Mouse (Mus musculus) heart, embryonic 13.5 days (tissue): ENCODE measurements around the gene Tspan5. TPM values are rescaled to one million over a fixed set of nuclear protein-coding genes. Genes with fewer than 3 reads are reported as not detected.

Experiments
- ATAC-seq: fragments of 200-750 bp; cut with Nextera tagmentation; 2 replicates; pipeline ENCODE4 v1.8.0; 2017; ENCODE audit warnings: moderate TSS enrichment; ENCODE audit not compliant: insufficient number of reproducible peaks, low FRiP score, low TSS enrichment; ENCODE audit errors: extremely low read depth
- H3K27ac ChIP-seq: fragments of 300-500 bp; sonication (generic); replicated peaks from 2 replicates; pipeline ENCODE4 v1.5.1; 2015; ENCODE audit warnings: moderate library complexity, mild to moderate bottlenecking, inconsistent platforms
- H3K27me3 ChIP-seq: fragments of 300-500 bp; sonication (generic); replicated peaks from 2 replicates; pipeline ENCODE4 v1.6.1; 2015; ENCODE audit warnings: mild to moderate bottlenecking, inconsistent platforms
- H3K36me3 ChIP-seq: fragments of 300-500 bp; sonication (generic); 2 replicates; pipeline ENCODE4 v1.6.1; 2015; ENCODE audit warnings: mild to moderate bottlenecking, inconsistent platforms
- H3K4me1 ChIP-seq: fragments of 300-500 bp; sonication (generic); 2 replicates; pipeline ENCODE4 v1.6.1; 2015; ENCODE audit warnings: inconsistent platforms
- H3K4me2 ChIP-seq: fragments of 300-500 bp; sonication (generic); 2 replicates; pipeline ENCODE4 v1.6.1; 2015; ENCODE audit warnings: inconsistent platforms, mild to moderate bottlenecking, moderate library complexity
- H3K4me3 ChIP-seq: fragments of 300-500 bp; sonication (generic); 2 replicates; pipeline ENCODE4 v1.5.1; 2015; ENCODE audit warnings: moderate library complexity, mild to moderate bottlenecking, inconsistent platforms
- H3K9ac ChIP-seq: fragments of 300-500 bp; sonication (generic); 2 replicates; pipeline ENCODE4 v1.6.1; 2015; ENCODE audit warnings: inconsistent platforms, mild to moderate bottlenecking, moderate library complexity
- H3K9me3 ChIP-seq: fragments of 300-500 bp; sonication (generic); 2 replicates; pipeline ENCODE4 v1.6.1; 2016; ENCODE audit warnings: inconsistent platforms
- WGBS: fragments of 180-500 bp; shearing (Covaris S2); methylation state at CpG from one replicate; pipeline ENCODE4 v1.1.7; 2015; ENCODE audit warnings: mixed read lengths; 5-methylcytosine and 5-hydroxymethylcytosine counted together
- polyA plus RNA-seq: library from polyadenylated mRNA; unstranded; fragments of >200 nt; fragmentation: Nextera tagmentation; extraction: Ambion mirVana; gene quantifications from 2 replicates; pipeline ENCODE4 v1.2.1, GENCODE M21; 2015

The Tspan5 gene
- polyA plus RNA-seq, 1 experiment from 2014 or later: 16.2 TPM

- no peak overlapping the region for H3K4me2 ChIP-seq
- H3K4me3 ChIP-seq: no peak overlapping the region
- H3K9me3 ChIP-seq: no peaks in the 10 kb centered on the region
- no peak overlapping the region for H3K9ac ChIP-seq
- no peaks in the 10 kb centered on the region for H3K27me3 ChIP-seq
- H3K4me1 ChIP-seq: peaks cover 3% of the 10 kb centered on the region
- no peak overlapping the region for H3K27ac ChIP-seq
- H3K36me3 ChIP-seq: no peaks in the 10 kb centered on the region
- ATAC-seq: no peak
- WGBS: 86% methylated on average over 5 of the region's 5 CpGs
Measured at GRCm38 (mm10) chr3:138717040-138717439, 25.0 kb upstream of the Tspan5 start.

GRCm38 (mm10) chr3:138722152-138722551 is 19.8 kb upstream of the Tspan5 start:
- Histone ChIP-seq H3K4me2 (no peak overlapping the region), H3K4me3 (no peak overlapping the region), H3K9ac (no peak overlapping the region), H3K27me3 (no peaks in the 10 kb centered on the region), H3K9me3 (no peaks in the 10 kb centered on the region), H3K36me3 (no peaks in the 10 kb centered on the region), H3K27ac (no peak overlapping the region), H3K4me1 (peaks cover 6% of the 10 kb centered on the region)
- no peak for ATAC-seq
- 26% methylated on average over 5 of the region's 5 CpGs for WGBS

GRCm38 (mm10) chr3:138727571-138727970 is 14.4 kb upstream of the Tspan5 start:
- Histone ChIP-seq H3K27ac (no peak overlapping the region), H3K9me3 (no peaks in the 10 kb centered on the region), H3K27me3 (no peaks in the 10 kb centered on the region), H3K4me2 (no peak overlapping the region), H3K36me3 (no peaks in the 10 kb centered on the region), H3K9ac (no peak overlapping the region), H3K4me3 (no peak overlapping the region), H3K4me1 (0 out of 2 replicates have a peak, but pooled peaks cover 8% of the 10 kb centered on the region)
- 39% methylated on average over 8 of the region's 8 CpGs for WGBS
- ATAC-seq: no peak

- Histone ChIP-seq H3K4me1 (0 out of 2 replicates have a peak, but pooled peaks cover 8% of the 10 kb centered on the region), H3K9ac (no peak overlapping the region), H3K9me3 (no peaks in the 10 kb centered on the region), H3K4me3 (no peak overlapping the region), H3K4me2 (no peak overlapping the region), H3K27ac (no peak overlapping the region), H3K27me3 (no peaks in the 10 kb centered on the region), H3K36me3 (no peaks in the 10 kb centered on the region)
- WGBS: 69% methylated on average over 3 of the region's 3 CpGs
- ATAC-seq: no peak
Measured at GRCm38 (mm10) chr3:138728840-138729239, 13.2 kb upstream of the Tspan5 start.

- 69% methylated on average over 3 of the region's 3 CpGs for WGBS
- H3K27ac ChIP-seq: no peak overlapping the region
- H3K9me3 ChIP-seq: no peaks in the 10 kb centered on the region
- no peak overlapping the region for H3K4me2 ChIP-seq
- 0 out of 2 replicates have a peak, but pooled peaks cover 8% of the 10 kb centered on the region for H3K4me1 ChIP-seq
- no peak overlapping the region for H3K4me3 ChIP-seq
- no peaks in the 10 kb centered on the region for H3K36me3 ChIP-seq
- H3K27me3 ChIP-seq: no peaks in the 10 kb centered on the region
- no peak for ATAC-seq
- no peak overlapping the region for H3K9ac ChIP-seq
Measured at GRCm38 (mm10) chr3:138730812-138731211, 11.2 kb upstream of the Tspan5 start.

GRCm38 (mm10) chr3:138735760-138736159 is 6.2 kb upstream of the Tspan5 start:
- Histone ChIP-seq H3K4me1 (0 out of 2 replicates have a peak, but pooled peaks cover 5% of the 10 kb centered on the region), H3K4me2 (no peak overlapping the region), H3K27ac (no peak overlapping the region), H3K4me3 (no peak overlapping the region), H3K27me3 (peaks cover 13% of the 10 kb centered on the region), H3K9me3 (no peaks in the 10 kb centered on the region), H3K9ac (no peak overlapping the region), H3K36me3 (no peaks in the 10 kb centered on the region)
- 84% methylated on average over 5 of the region's 5 CpGs for WGBS
- ATAC-seq: no peak

- no peak for ATAC-seq
- H3K27ac ChIP-seq: no peak overlapping the region
- no peaks in the 10 kb centered on the region for H3K36me3 ChIP-seq
- peaks cover 19% of the 10 kb centered on the region for H3K4me1 ChIP-seq
- WGBS: 54% methylated on average over 4 of the region's 4 CpGs
- no peak overlapping the region for H3K4me2 ChIP-seq
- peaks cover 22% of the 10 kb centered on the region for H3K27me3 ChIP-seq
- H3K9ac ChIP-seq: no peak overlapping the region
- no peaks in the 10 kb centered on the region for H3K9me3 ChIP-seq
- H3K4me3 ChIP-seq: no peak overlapping the region
Measured at GRCm38 (mm10) chr3:138739150-138739700, 2.8 kb upstream of the Tspan5 start.

GRCm38 (mm10) chr3:138740291-138740690 is 1.7 kb upstream of the Tspan5 start:
- no peak overlapping the region for H3K4me2 ChIP-seq
- no peak overlapping the region for H3K27ac ChIP-seq
- no peak overlapping the region for H3K9ac ChIP-seq
- no peak for ATAC-seq
- H3K27me3 ChIP-seq: peaks cover 24% of the 10 kb centered on the region
- H3K4me3 ChIP-seq: no peak overlapping the region
- no peaks in the 10 kb centered on the region for H3K9me3 ChIP-seq
- H3K4me1 ChIP-seq: peaks cover 30% of the 10 kb centered on the region
- H3K36me3 ChIP-seq: no peaks in the 10 kb centered on the region
- WGBS: 70% methylated on average over 3 of the region's 3 CpGs

- Histone ChIP-seq H3K9me3 (no peaks in the 10 kb centered on the region), H3K4me2 (peak overlapping the region; percentile 95), H3K27ac (no peak overlapping the region), H3K4me3 (peak overlapping the region; percentile 87; the same call in 1 of the 2 replicates), H3K27me3 (peaks cover 24% of the 10 kb centered on the region), H3K9ac (no peak overlapping the region), H3K4me1 (peaks cover 35% of the 10 kb centered on the region), H3K36me3 (no peaks in the 10 kb centered on the region)
- 60% methylated on average over 8 of the region's 8 CpGs for WGBS
- no peak for ATAC-seq
Measured at GRCm38 (mm10) chr3:138740843-138741540, 1.0 kb upstream of the Tspan5 start.

GRCm38 (mm10) chr3:138742566-138742930 is 553 bp downstream of the Tspan5 start:
- H3K4me2 ChIP-seq: peak overlapping the region; percentile 95
- no peak for ATAC-seq
- peak overlapping the region; percentile 62 for H3K27ac ChIP-seq

GRCm38 (mm10) chr3:138743061-138743671 is 1.2 kb downstream of the Tspan5 start:
- peaks cover 22% of the 10 kb centered on the region for H3K27me3 ChIP-seq
- no peak overlapping the region for H3K27ac ChIP-seq
- H3K9ac ChIP-seq: peak overlapping the region; percentile 90
- H3K4me3 ChIP-seq: peak overlapping the region; percentile 87
- WGBS: under 1% methylated on average over 33 of the region's 33 CpGs
- no peaks in the 10 kb centered on the region for H3K36me3 ChIP-seq
- H3K4me1 ChIP-seq: peaks cover 41% of the 10 kb centered on the region
- H3K4me2 ChIP-seq: peak overlapping the region; percentile 95
- ATAC-seq: peak; percentile 55; the same call in 1 of the 2 replicates
- no peaks in the 10 kb centered on the region for H3K9me3 ChIP-seq

More at GRCm38 (mm10) chr3:138742566-138742930, 553 bp downstream of the Tspan5 start:
- Histone ChIP-seq H3K9me3 (no peaks in the 10 kb centered on the region), H3K27me3 (peaks cover 24% of the 10 kb centered on the region), H3K4me1 (peaks cover 41% of the 10 kb centered on the region), H3K36me3 (no peaks in the 10 kb centered on the region), H3K9ac (peak overlapping the region; percentile 90), H3K4me3 (peak overlapping the region; percentile 87)
- WGBS: 1% methylated on average over 23 of the region's 23 CpGs
